Mouse (Mus musculus): Measurements from ENCODE around the gene Pds5a.
"Not testable (repeated sequence)": the region's sequence is repeated elsewhere in the genome, so short reads cannot be mapped to it uniquely, and the experiment has no call there.

Gene Pds5a

DNA sequence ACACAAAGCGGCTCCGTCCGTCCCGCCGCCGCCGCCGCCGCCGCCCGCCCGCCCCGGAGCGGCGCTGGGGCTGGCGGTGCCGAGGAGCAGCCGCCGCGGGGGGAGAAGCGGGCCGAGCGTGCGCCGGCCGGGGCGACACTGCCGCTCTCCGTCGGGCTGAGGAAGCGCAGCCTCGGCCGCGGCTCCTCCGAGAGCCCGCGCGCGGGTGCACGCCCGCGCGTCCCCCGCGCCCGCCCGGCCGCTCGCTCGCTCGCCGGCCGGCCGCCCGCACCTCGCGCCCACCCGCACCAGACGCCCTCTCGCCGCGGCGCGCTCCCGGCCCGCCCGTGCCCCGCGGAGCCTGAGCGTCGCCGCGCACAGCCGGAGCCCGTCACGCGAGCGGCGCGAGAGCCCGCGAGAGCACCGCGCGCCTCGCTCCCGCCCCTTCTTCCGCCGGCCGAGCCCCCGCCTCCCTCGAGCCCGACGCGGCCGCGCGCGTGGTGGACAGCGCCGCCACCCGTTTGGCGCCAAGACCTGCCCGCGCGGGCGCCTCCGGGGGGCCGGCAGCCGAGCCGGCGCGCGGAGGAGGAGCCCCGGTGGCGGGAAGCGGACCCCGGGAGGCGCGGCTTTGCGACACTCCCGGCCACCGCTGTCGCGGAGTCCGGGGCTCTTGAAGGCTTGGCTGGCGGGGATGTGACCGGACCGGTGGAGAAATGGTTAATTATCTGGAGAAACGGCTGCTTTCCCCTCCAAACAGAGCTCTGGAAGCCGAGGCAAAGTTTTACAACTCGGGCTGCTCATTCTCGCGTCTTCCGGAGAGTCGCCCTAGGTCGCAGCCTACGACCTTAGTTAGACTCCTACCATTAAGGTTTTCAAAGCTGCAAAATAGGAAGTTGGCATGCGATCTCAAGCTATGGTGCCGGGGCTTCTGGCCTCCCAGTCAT is at the start of gene Pds5a:
Pds5a (minus strand) TSS at position 438 of the 923 bp plus-strand sequence.
- peak; percentile 68 to 83 for DNase-seq (ENCODE audit: low spot score in 2 of 2)

GRCm38 (mm10) chr5:65746908-65747307 is 48.8 kb upstream of the Pds5a start:
- DNase-seq (ENCODE audit: low spot score in 2 of 2) = no peak

DNA sequence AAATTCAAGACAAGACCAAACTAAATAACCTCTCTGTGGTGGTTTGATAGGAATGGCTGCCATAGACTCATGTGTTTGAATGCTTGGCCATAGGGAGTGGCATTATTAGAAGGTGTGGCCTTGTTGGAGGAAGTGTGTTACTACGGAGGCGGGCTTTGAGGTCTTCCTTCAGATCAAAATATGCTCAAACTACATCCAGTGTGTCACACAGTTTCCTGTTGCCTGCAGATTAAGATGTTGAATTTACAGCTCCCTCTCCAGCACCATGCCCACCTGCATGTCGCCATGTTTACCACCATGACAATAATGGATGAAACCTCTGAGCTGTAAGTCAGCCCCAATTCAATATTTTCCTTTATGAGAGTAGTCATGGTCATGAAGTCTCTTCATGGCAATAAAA is 41.3 kb upstream of the Pds5a start:
- DNase-seq (ENCODE audit: low spot score in 2 of 2) = no peak

DNA sequence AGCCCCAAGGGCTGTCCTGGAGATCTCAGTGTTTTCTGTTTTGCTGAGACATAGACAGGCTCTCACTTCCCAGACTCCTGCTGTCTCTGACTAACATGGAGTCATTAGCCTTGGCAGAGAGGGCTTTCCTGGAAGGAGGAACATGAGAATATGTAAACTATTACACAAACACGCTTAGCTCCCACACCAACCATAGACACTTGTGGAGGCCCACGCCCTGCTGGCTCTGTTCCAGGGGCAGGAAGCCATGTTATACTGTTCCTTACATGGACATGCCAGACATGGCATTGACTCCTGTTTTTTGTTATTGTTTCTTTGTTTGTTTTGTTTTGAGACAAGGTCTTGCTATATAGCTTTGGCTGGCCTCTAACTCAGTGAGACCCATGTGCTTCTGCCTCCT is 37.5 kb upstream of the Pds5a start:
- no peak for DNase-seq (ENCODE audit: low spot score in 2 of 2)

DNA sequence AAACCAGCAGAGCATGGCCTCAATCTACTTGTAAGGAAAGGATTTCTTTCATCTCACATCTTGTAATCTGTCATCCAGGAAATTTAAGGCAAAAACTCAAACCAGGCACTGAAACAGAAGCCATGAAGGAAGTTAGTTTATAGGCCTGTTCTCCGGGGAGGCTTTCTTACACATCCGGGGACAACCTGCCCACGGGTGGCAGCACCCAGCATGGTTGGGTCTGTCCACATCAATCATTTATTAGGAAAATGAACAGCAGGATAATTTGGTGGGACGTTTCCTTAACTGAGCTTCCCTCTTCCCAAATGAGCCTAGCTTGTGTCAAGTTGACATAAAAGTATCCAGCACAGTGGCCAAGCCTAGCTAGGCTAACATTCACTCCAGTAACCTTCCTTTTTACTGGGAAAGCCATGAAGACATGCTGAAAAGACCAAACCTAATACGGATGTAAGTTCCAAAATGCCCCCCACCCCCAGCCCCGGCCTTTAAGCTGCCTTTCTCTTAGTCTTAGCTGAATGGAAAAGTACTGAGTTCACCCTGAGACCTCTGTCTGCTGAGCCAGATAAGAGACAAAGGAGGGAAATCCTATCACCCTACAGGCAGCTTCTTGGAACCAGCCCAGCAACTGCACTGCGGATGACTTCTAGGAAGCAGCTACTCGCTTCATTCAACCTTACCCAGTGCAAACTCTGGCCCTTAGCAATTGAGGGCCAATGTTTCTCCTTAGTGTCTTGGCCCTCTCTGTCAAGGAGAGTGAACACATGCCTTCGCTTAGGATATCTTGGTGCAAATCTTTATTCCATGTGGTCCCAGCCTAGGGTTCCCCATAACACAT is 33.3 kb upstream of the Pds5a start:
- DNase-seq (ENCODE audit: low spot score in 2 of 2) = no peak

DNA sequence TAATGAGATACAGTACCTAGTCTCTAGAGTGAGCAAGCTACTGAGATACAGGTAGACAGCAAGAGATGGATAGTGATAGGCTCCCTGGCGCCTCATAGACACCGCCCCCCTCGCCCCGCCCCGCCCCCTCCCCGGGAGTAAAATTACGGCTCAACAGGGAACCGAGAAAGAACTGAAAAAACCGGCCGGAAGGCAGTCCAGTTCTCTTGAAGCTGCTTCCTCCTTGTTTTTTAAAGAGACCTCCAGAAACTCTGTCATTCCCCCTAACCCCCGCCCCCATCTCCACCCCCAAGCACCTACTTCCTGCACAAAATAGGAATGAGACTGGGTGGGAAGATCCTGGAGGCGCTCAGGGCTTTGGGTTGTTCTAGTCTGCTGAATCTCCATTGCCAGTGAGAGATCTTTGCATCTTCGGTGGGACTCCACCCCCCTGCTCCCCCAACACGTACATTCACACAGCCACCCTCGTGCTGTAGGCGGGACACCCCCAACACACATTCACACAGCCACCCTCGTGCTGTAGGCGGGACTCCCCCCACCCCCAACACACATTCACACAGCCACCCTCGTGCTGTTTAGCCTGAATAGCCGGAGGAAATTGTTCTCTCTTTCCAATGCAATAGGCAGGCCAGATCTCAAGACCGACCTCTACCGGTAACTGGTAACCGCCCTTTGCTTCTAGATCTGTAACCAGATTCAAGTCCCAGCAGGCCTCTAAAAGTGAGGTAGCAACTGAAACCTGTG is 26.4 kb upstream of the Pds5a start:
- peak; percentile 37 to 59 for DNase-seq (ENCODE audit: low spot score in 2 of 2)

DNA sequence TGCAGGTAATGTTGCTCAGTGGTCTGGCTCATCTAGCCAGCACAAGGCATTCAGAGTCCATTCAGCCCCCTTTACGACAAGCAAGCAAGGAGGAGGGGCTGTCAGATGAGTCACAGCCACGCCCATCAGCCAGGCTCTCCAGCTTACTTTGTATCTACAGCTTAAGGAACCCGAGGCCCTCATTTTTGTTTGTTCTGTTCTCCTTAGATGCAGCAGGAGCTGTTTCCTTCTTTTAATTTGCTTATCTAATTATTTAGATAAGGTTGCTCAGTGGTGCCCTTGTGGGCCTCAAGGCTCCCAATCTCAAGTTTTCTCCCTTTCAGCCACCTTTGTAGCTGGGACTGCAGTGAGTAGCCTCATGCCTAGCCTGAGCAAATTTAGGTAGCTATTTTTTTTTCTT is 20.3 kb upstream of the Pds5a start:
- no peak for DNase-seq (ENCODE audit: low spot score in 2 of 2)

GRCm38 (mm10) chr5:65717903-65718211 is 19.8 kb upstream of the Pds5a start:
- DNase-seq (ENCODE audit: low spot score in 2 of 2) = not testable (repeated sequence)

- DNase-seq (ENCODE audit: low spot score in 2 of 2) = no peak
These were observed 19.2 kb upstream of the Pds5a start for GRCm38 (mm10) chr5:65717063-65717902.

DNA sequence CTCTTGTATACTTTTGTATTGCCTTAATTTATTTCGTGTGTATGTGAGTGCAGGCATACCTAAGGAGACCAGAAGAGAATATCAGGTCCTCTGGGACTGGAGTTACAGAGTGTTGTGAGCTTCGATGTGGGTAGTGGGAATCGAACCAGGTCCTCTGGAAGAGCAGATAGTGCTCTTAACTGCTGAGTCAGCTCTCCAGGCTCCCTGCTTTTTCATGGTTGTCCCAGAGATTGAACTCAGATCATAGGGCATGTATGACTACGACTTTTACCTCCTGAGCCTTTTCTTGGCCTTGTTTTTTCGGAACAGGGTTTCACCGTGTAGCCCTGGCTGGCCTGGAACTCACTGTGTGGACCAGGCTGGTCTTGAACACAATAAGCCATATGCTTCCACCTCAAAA is 17.0 kb upstream of the Pds5a start:
- DNase-seq (ENCODE audit: low spot score in 2 of 2) = no peak

- no peak for DNase-seq (ENCODE audit: low spot score in 2 of 2)
These were observed 13.4 kb upstream of the Pds5a start for GRCm38 (mm10) chr5:65711463-65711862.

DNA sequence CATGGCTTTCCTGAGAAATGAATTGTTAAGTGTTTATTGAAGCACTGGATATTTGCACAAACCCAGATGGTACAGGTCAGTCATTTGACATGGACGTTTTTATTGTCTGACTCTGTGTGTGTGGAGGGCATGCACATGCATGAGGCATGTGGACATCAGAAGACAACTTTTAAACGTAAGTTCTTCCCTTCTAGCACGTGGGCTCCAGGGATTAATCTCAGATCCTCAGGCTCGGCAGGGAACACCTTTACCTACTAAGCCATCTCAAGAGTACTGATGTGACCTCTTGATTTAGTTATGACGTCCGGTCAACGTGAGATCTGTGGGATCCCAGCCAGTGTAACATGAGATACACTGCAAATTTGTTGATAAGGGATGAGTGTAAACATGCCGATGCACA is 12.2 kb upstream of the Pds5a start:
- DNase-seq (ENCODE audit: low spot score in 2 of 2) = no peak

DNA sequence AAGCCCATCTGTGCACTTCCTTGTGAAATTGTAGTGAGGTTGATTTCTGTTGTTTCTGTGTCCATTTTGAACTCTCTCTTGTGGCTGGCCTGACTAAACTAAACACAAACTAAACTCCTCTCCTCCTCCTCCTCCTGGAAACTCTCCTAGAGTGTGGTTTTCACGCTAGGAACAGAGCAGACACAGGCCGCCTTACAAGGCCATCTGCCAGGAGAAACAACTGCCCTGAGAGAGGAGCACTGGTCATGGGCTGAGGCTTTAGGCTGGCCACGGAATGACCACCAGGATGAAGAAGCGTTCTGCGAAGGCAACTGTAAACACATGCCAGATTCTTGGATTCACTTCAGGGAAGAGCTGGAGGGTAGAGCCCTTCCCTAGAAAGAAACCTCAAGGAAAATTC is 8.9 kb upstream of the Pds5a start:
- DNase-seq (ENCODE audit: low spot score in 2 of 2) = no peak

DNA sequence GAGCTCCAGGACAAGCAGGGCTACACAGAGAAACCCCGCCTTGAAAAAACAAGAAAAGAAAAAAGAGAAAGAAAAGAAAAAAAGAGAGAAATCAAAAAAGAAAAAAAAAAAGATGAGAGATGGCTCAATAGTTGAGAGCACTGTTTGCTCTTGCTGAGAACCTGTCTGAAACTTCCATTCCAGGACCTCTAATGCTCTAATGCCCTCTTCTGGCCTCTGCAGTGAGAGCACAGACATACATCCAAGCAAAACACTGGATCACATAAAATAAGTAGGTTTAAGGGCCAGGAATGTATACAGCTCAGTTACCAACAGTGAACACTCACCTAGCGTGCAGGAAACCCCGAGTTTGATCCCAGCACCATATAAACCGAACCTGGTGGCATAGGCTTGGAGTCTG is 8.1 kb upstream of the Pds5a start:
- no peak for DNase-seq (ENCODE audit: low spot score in 2 of 2)

- no peak for DNase-seq (ENCODE audit: low spot score in 2 of 2)
These were observed 6.9 kb upstream of the Pds5a start for GRCm38 (mm10) chr5:65704765-65705678.

DNA sequence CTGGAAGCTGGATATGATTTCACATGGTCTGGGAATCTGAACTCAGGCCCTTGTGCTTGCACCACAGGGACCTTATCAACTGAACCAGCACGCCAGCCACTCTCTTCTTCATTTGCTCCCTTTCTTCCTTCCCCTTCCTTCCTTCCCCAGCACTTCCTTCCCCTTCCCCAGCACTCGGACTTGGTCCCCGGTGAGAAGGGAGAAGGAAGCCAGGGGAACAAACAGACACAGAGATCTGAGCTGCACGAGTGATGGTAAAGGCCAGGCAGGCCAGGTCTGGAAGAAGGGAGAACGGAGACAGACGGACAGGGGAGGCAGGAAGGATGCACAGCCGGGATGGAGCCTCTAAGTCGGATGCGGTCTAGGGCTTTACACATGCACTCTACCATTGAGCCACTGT is 5.2 kb upstream of the Pds5a start:
- no peak for DNase-seq (ENCODE audit: low spot score in 2 of 2)

- no peak for DNase-seq (ENCODE audit: low spot score in 2 of 2)
These were observed 2.0 kb upstream of the Pds5a start for GRCm38 (mm10) chr5:65700102-65700501.

DNA sequence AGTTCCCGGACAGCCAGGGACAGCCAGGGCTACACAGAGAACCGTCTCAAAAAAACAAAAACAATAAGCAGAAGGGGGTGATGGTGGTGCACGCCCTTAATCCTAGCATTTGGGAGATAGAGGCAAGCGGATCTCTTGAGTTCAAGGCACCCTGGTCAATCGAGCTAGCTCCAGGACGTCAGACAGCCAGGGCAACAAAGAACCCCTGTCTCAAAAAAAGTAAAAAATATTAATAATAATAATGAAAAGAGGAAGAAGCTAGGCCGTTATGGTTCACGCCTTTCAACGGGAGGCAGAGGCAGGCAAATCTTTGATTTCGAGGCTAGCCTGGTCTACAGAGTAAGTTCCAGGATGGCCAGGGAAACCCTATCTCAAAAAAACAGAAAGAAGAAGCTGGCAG is 1.1 kb upstream of the Pds5a start:
- no peak for DNase-seq (ENCODE audit: low spot score in 2 of 2)

- no peak for DNase-seq (ENCODE audit: low spot score in 2 of 2)
These were observed 675 bp upstream of the Pds5a start for GRCm38 (mm10) chr5:65698759-65699136.

- DNase-seq (ENCODE audit: low spot score in 2 of 2) = peak in 1 of 2 experiments; percentile 42
These were observed 612 bp downstream of the Pds5a start for GRCm38 (mm10) chr5:65697486-65697835.

All from frontal cortex, postnatal 10 days (tissue).